Mouse (Mus musculus): ENCODE data around the gene Yipf4. TPM values are rescaled to one million over a fixed set of nuclear protein-coding genes. Genes with fewer than 3 reads are reported as not detected.
"Not testable (repeated sequence)": the region's sequence is repeated elsewhere in the genome, so short reads cannot be mapped to it uniquely, and the experiment has no call there.

The Yipf4 gene
- polyA plus RNA-seq, 2 experiments, result 16.8 to 68.4 TPM

DNA sequence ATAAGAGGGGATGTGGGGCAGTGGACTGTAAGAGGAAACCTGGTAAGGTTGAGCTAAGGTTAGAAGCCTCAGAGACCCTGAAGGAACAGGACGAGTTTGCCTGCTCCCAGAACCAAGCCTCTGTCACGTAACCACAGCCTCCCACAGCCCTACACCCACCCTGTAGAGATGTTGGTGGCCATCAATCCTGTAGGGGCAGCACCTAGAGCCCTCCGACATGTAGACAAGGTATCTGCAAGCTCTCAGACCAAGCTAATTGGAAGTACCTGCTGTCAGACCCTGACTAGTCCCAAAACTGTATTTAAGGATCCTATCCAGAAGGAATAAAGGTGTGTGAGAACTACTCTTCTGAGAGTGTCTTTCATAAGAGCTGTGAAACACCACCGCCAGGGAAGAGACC, 33.9 kb upstream of the Yipf4 start:
- no peak overlapping the region for H3K27ac ChIP-seq
- H3K4me1 ChIP-seq (replicated peaks; ENCODE audit: control insufficient read depth in 2 of 2, insufficient read depth in 2 of 2, low read length in 1 of 2), result no peaks in the 10 kb centered on the region
- ATAC-seq (ENCODE audit: insufficient read depth) (no peak), DNase-seq (ENCODE audit: low read depth in 3 of 3, low spot score in 3 of 3) (no peak)
- WGBS (ENCODE audit: insufficient replicate concordance), result 61% methylated on average over 4 of the region's 4 CpGs
- no peaks in the 10 kb centered on the region for H3K9me3 ChIP-seq (ENCODE audit: control insufficient read depth, low read length)
- no peaks in the 10 kb centered on the region for H3K36me3 ChIP-seq (replicated peaks; ENCODE audit: control insufficient read depth, insufficient read depth, low read depth)
- H3K4me3 ChIP-seq (ENCODE audit: insufficient read depth in 1 of 2, low read depth in 2 of 2, low read length in 2 of 2), result no peak overlapping the region
- no peak overlapping the region for H3K9ac ChIP-seq (replicated peaks)
- H3K4me2 ChIP-seq (ENCODE audit: low read depth), result no peak overlapping the region
- TF ChIP-seq CTCF (IDR thresholded peaks at IDR 0.05; ENCODE audit: low read depth) (no peak), EP300 (IDR thresholded peaks at IDR 0.05; ENCODE audit: low read depth) (no peak)
- no peaks in the 10 kb centered on the region for H3K27me3 ChIP-seq (ENCODE audit: control insufficient read depth, insufficient read depth, low read length)

DNA sequence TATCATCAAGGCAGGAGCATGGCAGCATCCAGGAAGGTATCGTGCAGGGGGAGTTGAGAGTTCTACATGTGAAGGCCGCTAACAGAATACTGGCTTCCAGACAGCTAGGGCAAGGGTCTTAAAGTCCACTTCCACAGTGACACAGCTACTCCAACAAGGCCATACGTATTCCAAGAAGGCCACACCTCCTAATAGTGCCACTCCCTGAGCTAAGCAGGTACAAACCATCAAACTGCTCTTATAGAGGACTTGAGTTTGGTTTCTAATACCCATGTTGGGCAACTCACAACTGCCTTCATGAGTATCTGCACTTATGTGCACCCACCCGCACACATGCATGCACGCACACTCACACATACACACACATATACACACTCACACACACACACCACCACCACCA, 32.5 kb upstream of the Yipf4 start:
- H3K36me3 ChIP-seq (replicated peaks; ENCODE audit: control insufficient read depth, insufficient read depth, low read depth), result no peaks in the 10 kb centered on the region
- no peak for ATAC-seq (ENCODE audit: insufficient read depth)
- no peak for DNase-seq (ENCODE audit: low read depth in 3 of 3, low spot score in 3 of 3)
- H3K4me3 ChIP-seq (ENCODE audit: insufficient read depth in 1 of 2, low read depth in 2 of 2, low read length in 2 of 2), result no peak overlapping the region
- H3K27ac ChIP-seq, result no peak overlapping the region
- WGBS (ENCODE audit: insufficient replicate concordance), result 82% methylated on average over 5 of the region's 5 CpGs
- no peaks in the 10 kb centered on the region for H3K4me1 ChIP-seq (replicated peaks; ENCODE audit: control insufficient read depth in 2 of 2, insufficient read depth in 2 of 2, low read length in 1 of 2)
- no peaks in the 10 kb centered on the region for H3K27me3 ChIP-seq (ENCODE audit: control insufficient read depth, insufficient read depth, low read length)
- no peaks in the 10 kb centered on the region for H3K9me3 ChIP-seq (ENCODE audit: control insufficient read depth, low read length)
- H3K4me2 ChIP-seq (ENCODE audit: low read depth), result no peak overlapping the region
- TF ChIP-seq EP300 (IDR thresholded peaks at IDR 0.05; ENCODE audit: low read depth), result no peak
- no peak for TF ChIP-seq CTCF (IDR thresholded peaks at IDR 0.05; ENCODE audit: low read depth)
- H3K9ac ChIP-seq (replicated peaks), result no peak overlapping the region

DNA sequence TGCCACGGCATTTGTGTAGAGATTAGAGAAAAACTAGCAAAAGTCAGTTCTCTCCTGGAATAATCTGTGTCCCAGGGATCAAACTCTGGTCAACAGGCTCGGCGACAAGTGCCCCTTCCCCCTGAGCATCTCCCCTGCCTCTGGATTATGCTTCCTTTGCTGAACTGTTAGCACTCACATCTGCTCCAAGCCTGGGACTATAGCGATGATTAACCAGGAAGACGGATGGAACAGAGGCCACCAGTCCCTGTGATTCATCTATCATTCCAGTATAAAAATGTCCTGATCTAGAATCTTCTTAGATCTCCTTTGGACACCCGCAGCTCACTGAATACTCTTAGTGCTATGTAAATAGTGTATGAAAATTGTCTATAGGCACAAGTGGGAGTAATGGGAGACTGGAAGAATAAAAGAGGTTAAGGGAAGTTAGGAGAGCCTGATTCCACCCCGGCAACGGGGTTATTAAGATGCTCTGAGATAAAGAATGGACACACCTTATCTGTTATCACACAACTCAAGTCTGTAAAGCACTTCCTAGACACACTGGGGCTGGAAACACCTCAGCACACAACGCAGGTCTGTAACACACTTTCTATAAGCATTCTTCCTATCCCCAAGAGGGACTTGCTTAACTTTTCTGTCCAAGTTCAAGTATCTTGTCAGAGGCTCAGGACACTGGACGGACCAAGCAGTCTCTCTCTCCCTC, 31.2 kb upstream of the Yipf4 start:
- 46% methylated on average over 10 of the region's 10 CpGs for WGBS (ENCODE audit: insufficient replicate concordance)
- Histone ChIP-seq H3K4me3 (ENCODE audit: insufficient read depth in 1 of 2, low read depth in 2 of 2, low read length in 2 of 2) (no peak overlapping the region), H3K4me1 (replicated peaks; ENCODE audit: control insufficient read depth in 2 of 2, insufficient read depth in 2 of 2, low read length in 1 of 2) (no peaks in the 10 kb centered on the region), H3K36me3 (replicated peaks; ENCODE audit: control insufficient read depth, insufficient read depth, low read depth) (no peaks in the 10 kb centered on the region), H3K9ac (replicated peaks) (no peak overlapping the region), H3K27ac (no peak overlapping the region), H3K4me2 (ENCODE audit: low read depth) (no peak overlapping the region), H3K27me3 (ENCODE audit: control insufficient read depth, insufficient read depth, low read length) (no peaks in the 10 kb centered on the region), H3K9me3 (ENCODE audit: control insufficient read depth, low read length) (no peaks in the 10 kb centered on the region)
- ATAC-seq (ENCODE audit: insufficient read depth) (no peak), DNase-seq (ENCODE audit: low read depth in 3 of 3, low spot score in 3 of 3) (no peak)
- TF ChIP-seq CTCF (IDR thresholded peaks at IDR 0.05; ENCODE audit: low read depth) (no peak), EP300 (IDR thresholded peaks at IDR 0.05; ENCODE audit: low read depth) (no peak)

DNA sequence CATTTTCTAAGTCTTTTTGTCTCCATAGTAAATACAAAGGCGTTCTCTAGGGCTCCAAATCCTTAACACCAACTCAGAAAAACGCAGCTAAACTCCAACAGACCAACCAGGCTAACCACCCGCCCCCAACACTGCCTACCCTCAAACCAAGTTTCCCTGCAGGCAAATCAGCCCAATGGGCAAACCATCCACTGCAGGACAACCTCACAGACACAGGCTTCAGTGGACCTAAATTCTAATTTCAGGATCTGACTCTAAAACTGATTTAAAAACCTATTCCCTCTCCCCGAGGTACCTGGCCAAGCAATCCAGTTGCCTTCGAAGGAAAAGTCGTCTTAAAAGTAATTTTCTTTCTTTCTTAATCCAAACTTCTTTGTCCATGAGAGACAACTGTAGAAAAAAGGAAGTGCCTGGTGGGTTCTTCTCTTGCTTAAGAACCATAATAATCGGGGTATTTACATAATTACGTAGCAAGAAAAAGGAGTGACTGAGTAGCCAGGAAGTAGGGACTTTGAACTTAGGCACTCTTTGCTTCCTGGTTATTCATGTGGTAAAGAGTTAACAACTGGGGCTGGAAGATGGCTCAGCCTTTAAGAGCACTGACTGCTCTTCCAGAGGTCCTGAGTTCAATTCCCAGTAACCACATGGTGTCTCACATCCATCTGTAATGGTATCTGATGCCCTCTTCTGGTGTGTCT, 30.4 kb upstream of the Yipf4 start, which contains the start of gene Nlrc4:
Nlrc4 (minus strand) TSS at position 432 of the 698 bp plus-strand sequence.
- ATAC-seq (ENCODE audit: insufficient read depth) (no peak), DNase-seq (ENCODE audit: low read depth in 3 of 3, low spot score in 3 of 3) (peak in 1 of 3 experiments; percentile 11)
- Histone ChIP-seq H3K27ac (no peak within 1 kb of the TSS), H3K9ac (replicated peaks) (no peak within 1 kb of the TSS), H3K27me3 (ENCODE audit: control insufficient read depth, insufficient read depth, low read length) (no peaks in the 10 kb centered on the region), H3K36me3 (replicated peaks; ENCODE audit: control insufficient read depth, insufficient read depth, low read depth) (no peaks in the 10 kb centered on the region), H3K4me2 (ENCODE audit: low read depth) (no peak within 1 kb of the TSS), H3K4me3 (ENCODE audit: insufficient read depth in 1 of 2, low read depth in 2 of 2, low read length in 2 of 2) (no peak within 1 kb of the TSS), H3K4me1 (replicated peaks; ENCODE audit: control insufficient read depth in 2 of 2, insufficient read depth in 2 of 2, low read length in 1 of 2) (no peaks in the 10 kb centered on the region), H3K9me3 (ENCODE audit: control insufficient read depth, low read length) (no peaks in the 10 kb centered on the region)
- WGBS (ENCODE audit: insufficient replicate concordance), result 40% methylated on average over 8 of the region's 8 CpGs
- TF ChIP-seq CTCF (IDR thresholded peaks at IDR 0.05; ENCODE audit: low read depth), result no peak
- TF ChIP-seq EP300 (IDR thresholded peaks at IDR 0.05; ENCODE audit: low read depth), result no peak

DNA sequence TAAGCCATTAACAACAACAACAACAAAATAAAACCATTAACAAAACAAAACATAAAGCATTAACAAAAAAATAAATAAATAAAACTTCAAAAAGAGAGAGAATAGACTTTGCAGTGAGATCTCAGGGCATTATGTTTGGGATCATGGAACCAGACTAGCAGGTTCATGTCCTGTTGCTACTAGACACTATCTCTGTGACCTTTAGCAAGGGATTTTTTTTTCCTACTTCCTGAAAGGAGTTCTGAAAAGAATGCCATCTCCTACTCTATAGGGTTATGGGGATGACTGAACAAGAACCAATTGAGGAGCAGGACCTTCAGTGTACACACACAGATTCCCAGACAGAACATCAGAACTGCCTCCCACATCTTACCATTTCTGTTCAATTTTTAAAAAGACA, 25.8 kb upstream of the Yipf4 start:
- H3K9ac ChIP-seq (replicated peaks), result no peak overlapping the region
- H3K36me3 ChIP-seq (replicated peaks; ENCODE audit: control insufficient read depth, insufficient read depth, low read depth), result no peaks in the 10 kb centered on the region
- H3K4me3 ChIP-seq (ENCODE audit: insufficient read depth in 1 of 2, low read depth in 2 of 2, low read length in 2 of 2), result no peak overlapping the region
- ATAC-seq (ENCODE audit: insufficient read depth), result no peak
- H3K9me3 ChIP-seq (ENCODE audit: control insufficient read depth, low read length), result no peaks in the 10 kb centered on the region
- DNase-seq (ENCODE audit: low read depth in 3 of 3, low spot score in 3 of 3), result no peak
- no peaks in the 10 kb centered on the region for H3K4me1 ChIP-seq (replicated peaks; ENCODE audit: control insufficient read depth in 2 of 2, insufficient read depth in 2 of 2, low read length in 1 of 2)
- H3K27me3 ChIP-seq (ENCODE audit: control insufficient read depth, insufficient read depth, low read length), result no peaks in the 10 kb centered on the region
- H3K27ac ChIP-seq, result no peak overlapping the region
- TF ChIP-seq CTCF (IDR thresholded peaks at IDR 0.05; ENCODE audit: low read depth), result no peak
- TF ChIP-seq EP300 (IDR thresholded peaks at IDR 0.05; ENCODE audit: low read depth), result no peak
- H3K4me2 ChIP-seq (ENCODE audit: low read depth), result no peak overlapping the region

DNA sequence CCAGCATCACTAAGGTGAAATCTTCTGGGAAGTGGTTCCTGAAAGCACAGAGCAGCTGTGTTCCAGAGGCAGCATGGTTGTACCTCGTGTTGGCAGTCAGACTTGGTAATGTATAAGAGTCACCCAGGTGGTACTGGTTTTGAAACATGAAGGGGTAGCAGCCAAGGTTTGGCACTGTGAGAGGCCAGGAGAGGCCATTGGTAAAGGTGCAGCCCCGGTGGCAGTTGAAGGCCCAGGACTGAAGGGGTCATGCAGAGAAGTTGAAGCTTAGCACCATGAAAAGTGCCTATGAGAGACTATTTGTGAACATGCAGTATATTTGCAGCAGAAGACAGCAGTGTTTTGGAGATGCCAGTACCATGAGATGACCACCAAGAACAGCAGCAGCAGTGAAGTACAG, 21.3 kb upstream of the Yipf4 start:
- H3K4me1 ChIP-seq (replicated peaks; ENCODE audit: control insufficient read depth in 2 of 2, insufficient read depth in 2 of 2, low read length in 1 of 2); ATAC-seq (ENCODE audit: insufficient read depth); H3K4me2 ChIP-seq (ENCODE audit: low read depth); H3K9ac ChIP-seq (replicated peaks); H3K9me3 ChIP-seq (ENCODE audit: control insufficient read depth, low read length); H3K36me3 ChIP-seq (replicated peaks; ENCODE audit: control insufficient read depth, insufficient read depth, low read depth); H3K4me3 ChIP-seq (ENCODE audit: insufficient read depth in 1 of 2, low read depth in 2 of 2, low read length in 2 of 2); H3K27me3 ChIP-seq (ENCODE audit: control insufficient read depth, insufficient read depth, low read length); H3K27ac ChIP-seq; DNase-seq (ENCODE audit: low read depth in 3 of 3, low spot score in 3 of 3): not testable (repeated sequence)
- WGBS (ENCODE audit: insufficient replicate concordance), result 57% methylated on average over 2 of the region's 2 CpGs

DNA sequence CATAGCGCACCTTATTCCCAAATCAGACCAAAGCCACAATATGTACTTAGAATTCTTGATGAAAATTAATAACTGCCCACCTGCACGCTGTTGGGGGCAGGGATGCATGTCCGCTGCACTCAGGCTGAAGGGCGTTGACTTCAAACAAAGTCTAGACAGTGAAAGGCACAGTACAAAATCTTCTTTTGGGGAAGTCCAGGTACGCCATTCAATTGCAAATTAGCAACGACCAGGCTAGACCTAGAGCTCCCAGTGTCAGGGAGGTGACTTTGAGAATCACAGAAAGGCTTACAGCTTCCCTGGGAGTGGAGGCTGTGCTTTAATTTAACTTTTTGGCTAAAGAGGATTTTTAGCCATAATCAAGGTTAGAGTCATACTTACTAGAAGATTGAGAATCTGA, 19.2 kb upstream of the Yipf4 start:
- H3K27ac ChIP-seq; H3K4me3 ChIP-seq (ENCODE audit: insufficient read depth in 1 of 2, low read depth in 2 of 2, low read length in 2 of 2); H3K27me3 ChIP-seq (ENCODE audit: control insufficient read depth, insufficient read depth, low read length); H3K9ac ChIP-seq (replicated peaks); ATAC-seq (ENCODE audit: insufficient read depth); H3K4me1 ChIP-seq (replicated peaks; ENCODE audit: control insufficient read depth in 2 of 2, insufficient read depth in 2 of 2, low read length in 1 of 2); H3K4me2 ChIP-seq (ENCODE audit: low read depth); DNase-seq (ENCODE audit: low read depth in 3 of 3, low spot score in 3 of 3); H3K36me3 ChIP-seq (replicated peaks; ENCODE audit: control insufficient read depth, insufficient read depth, low read depth); H3K9me3 ChIP-seq (ENCODE audit: control insufficient read depth, low read length): not testable (repeated sequence)
- 61% methylated on average over 6 of the region's 6 CpGs for WGBS (ENCODE audit: insufficient replicate concordance)

Data from liver, embryonic 14.5 days (tissue).